Mouse (Mus musculus) testis, adult 2 months (tissue): ENCODE measurements at regions not wholly inside any gene's neighbourhood (a gene's known extent, or its start where the extent isn't known, plus 50 kb on each side); places are given as distances from the start of the nearest gene placed in this dataset.

ENCODE experiments used
- H3K27ac ChIP-seq: fragments of 200-500 bp; 2 replicates; pipeline ENCODE4 v1.5.1; 2012; ENCODE audit warnings: low read depth, low read length; ENCODE audit not compliant: control insufficient read depth, insufficient read depth
- H3K27me3 ChIP-seq: fragments of 200-500 bp; 2 replicates; pipeline ENCODE4 v1.6.1; 2012; ENCODE audit warnings: mild to moderate bottlenecking, low read length, moderate library complexity; ENCODE audit not compliant: control insufficient read depth, insufficient read depth
- H3K36me3 ChIP-seq: fragments of 200-500 bp; 2 replicates; pipeline ENCODE4 v1.6.1; 2012; ENCODE audit warnings: mild to moderate bottlenecking, low read length; ENCODE audit not compliant: control insufficient read depth, insufficient read depth
- H3K4me1 ChIP-seq: fragments of 200-500 bp; 2 replicates; pipeline ENCODE4 v1.6.1; 2012; ENCODE audit warnings: low read length; ENCODE audit not compliant: control insufficient read depth, insufficient read depth
- H3K4me3 ChIP-seq: fragments of 200-500 bp; 2 replicates; pipeline ENCODE4 v1.5.1; 2012; ENCODE audit warnings: low read depth, mild to moderate bottlenecking, low read length, moderate library complexity, mixed read lengths; ENCODE audit not compliant: control insufficient read depth
- CTCF ChIP-seq: fragments of 200-500 bp; IDR thresholded peaks from 2 replicates; pipeline ENCODE4 v1.5.1; 2012; ENCODE audit warnings: low read depth, mild to moderate bottlenecking, inconsistent platforms, low read length, moderate library complexity; ENCODE audit not compliant: control insufficient read depth, insufficient read depth, insufficient replicate concordance
- POLR2A ChIP-seq: fragments of 200-500 bp; IDR thresholded peaks from 2 replicates; pipeline ENCODE4 v1.6.1; 2012; ENCODE audit warnings: low read depth, mild to moderate bottlenecking, inconsistent platforms, low read length, moderate library complexity; ENCODE audit not compliant: control insufficient read depth

DNA sequence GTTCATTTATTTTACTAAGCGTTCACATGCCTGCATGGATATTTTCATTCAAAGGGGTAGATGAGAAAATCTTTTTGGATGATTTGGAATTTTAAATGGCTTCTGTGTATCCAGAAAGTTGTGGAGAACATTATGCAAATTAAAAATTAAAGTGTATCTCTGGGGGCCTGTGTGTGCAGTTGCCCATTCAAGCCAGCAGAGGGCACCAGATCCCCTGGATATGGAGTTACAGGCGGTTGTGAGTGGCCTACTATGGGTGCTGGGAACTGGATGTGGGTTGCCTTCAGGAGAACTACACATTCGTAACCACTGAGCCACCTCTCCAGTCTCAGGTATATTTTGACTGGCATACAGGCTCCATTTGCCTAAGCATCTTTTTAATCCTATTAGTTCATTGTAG, 123.4 kb upstream of the Atxn1 start:
- H3K4me1 ChIP-seq = no peaks in the 10 kb centered on the region
- no peaks in the 10 kb centered on the region for H3K36me3 ChIP-seq
- H3K27ac ChIP-seq = no peak overlapping the region
- TF ChIP-seq CTCF (peak; percentile 73; the same call in 1 of the 2 replicates), POLR2A (no peak)
- H3K27me3 ChIP-seq = no peaks in the 10 kb centered on the region
- H3K4me3 ChIP-seq = no peak overlapping the region

GRCm38 (mm10) chr13:46087663-46088062, 122.9 kb upstream of the Atxn1 start:
- TF ChIP-seq CTCF = no peak
- no peak for TF ChIP-seq POLR2A
- Histone ChIP-seq H3K27me3 (no peaks in the 10 kb centered on the region), H3K27ac (no peak overlapping the region), H3K4me3 (no peak overlapping the region), H3K36me3 (no peaks in the 10 kb centered on the region), H3K4me1 (no peaks in the 10 kb centered on the region)

GRCm38 (mm10) chr13:46076879-46077278, 112.1 kb upstream of the Atxn1 start:
- Histone ChIP-seq H3K4me3 (no peak overlapping the region), H3K4me1 (no peaks in the 10 kb centered on the region), H3K36me3 (no peaks in the 10 kb centered on the region), H3K27ac (no peak overlapping the region), H3K27me3 (no peaks in the 10 kb centered on the region)
- TF ChIP-seq CTCF (no peak), POLR2A (no peak)

DNA sequence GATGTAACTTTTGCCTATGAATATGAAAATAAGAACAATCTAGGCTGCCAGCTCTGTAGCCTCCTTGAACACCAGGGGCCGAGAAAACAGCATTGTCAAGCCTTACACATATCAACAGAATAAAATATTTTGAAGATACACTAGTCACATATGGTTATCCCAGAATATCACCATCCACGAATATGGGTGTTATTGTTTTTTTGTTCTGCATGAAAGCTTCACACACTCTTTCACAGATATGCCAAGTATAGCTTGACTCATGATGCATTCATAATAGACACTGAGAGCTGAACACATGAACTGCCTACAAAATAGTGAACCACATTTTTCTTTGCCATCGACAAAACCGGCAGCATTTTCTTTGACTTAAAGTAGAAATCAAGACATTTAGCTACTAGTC, 106.9 kb upstream of the Atxn1 start:
- Histone ChIP-seq H3K27ac (no peak overlapping the region), H3K4me3 (no peak overlapping the region), H3K36me3 (no peaks in the 10 kb centered on the region), H3K27me3 (no peaks in the 10 kb centered on the region), H3K4me1 (no peaks in the 10 kb centered on the region)
- TF ChIP-seq POLR2A (no peak), CTCF (no peak)

DNA sequence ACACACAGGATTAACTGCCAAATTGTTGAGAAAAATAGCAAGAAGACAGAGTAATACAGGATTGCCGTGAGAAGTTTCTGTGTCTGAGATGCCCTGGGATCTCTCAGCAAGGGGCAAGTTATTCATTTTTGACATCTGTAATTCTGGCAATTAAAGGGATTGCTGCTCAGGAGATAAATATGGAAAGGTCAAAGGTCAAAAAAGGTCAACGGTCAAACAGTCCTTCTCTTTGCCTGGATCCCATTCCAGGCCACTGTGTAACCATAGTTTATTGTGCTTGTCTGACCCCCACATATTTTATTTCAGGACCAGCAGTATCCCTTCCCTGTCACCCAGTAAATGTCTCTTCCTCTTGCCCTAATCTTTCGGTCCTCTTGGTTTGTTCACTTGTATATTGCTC, 104.8 kb upstream of the Atxn1 start:
- H3K27me3 ChIP-seq = no peaks in the 10 kb centered on the region
- TF ChIP-seq CTCF = no peak
- no peak for TF ChIP-seq POLR2A
- H3K27ac ChIP-seq = no peak overlapping the region
- H3K4me1 ChIP-seq = no peaks in the 10 kb centered on the region
- no peaks in the 10 kb centered on the region for H3K36me3 ChIP-seq
- no peak overlapping the region for H3K4me3 ChIP-seq

- no peaks in the 10 kb centered on the region for H3K27me3 ChIP-seq
- peaks cover 4% of the 10 kb centered on the region for H3K4me1 ChIP-seq
- TF ChIP-seq POLR2A (no peak), CTCF (no peak)
- no peaks in the 10 kb centered on the region for H3K36me3 ChIP-seq
- no peak overlapping the region for H3K27ac ChIP-seq
- no peak overlapping the region for H3K4me3 ChIP-seq
These were observed 98.0 kb upstream of the Atxn1 start for GRCm38 (mm10) chr13:46062758-46063157.

DNA sequence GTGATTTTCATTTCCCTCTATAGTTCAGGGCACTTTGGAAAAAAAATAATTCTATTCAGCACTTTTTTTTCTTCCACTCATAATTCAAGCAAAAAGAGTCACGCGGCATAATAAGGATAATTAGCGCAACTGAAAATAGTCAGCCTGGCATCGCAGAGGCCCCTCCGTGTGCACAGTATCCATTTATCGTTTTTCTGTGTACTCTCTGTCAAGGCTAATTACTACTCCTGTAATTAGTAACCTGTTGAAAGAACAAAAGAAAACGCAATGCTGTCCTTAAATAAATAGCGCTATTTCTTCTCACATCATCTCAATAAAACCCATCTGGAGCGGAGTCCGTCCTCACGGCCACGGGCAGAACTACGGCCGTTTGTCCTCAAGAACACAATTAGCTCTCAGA, 95.1 kb upstream of the Atxn1 start:
- H3K4me3 ChIP-seq = peak overlapping the region; percentile 59; the same call in 1 of the 2 replicates
- TF ChIP-seq POLR2A = no peak
- no peak for TF ChIP-seq CTCF
- H3K36me3 ChIP-seq = no peaks in the 10 kb centered on the region
- H3K27ac ChIP-seq = 0 out of 2 replicates have a peak overlapping the region, but pooled peaks have one; percentile 49
- no peaks in the 10 kb centered on the region for H3K27me3 ChIP-seq
- peaks cover 4% of the 10 kb centered on the region for H3K4me1 ChIP-seq

DNA sequence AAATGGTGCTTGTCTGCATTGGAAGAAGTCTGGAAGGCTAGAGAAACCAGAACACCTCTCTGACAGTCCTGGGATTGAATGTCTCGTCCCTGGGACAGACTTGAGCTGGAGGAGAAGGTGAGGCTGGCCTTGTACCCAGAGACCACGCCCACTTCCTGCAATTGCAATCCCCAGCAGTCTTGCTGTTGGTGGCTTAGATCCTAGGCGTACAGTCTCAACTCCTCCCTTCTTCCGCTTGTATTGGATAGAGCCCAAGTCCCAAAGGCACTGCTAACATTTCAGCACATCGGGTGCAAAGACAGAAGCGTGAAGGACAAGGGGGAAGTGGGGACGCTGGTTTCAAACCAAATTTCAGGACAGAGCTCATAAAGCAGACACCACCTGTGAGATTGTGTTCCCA, 94.1 kb upstream of the Atxn1 start:
- no peak for TF ChIP-seq POLR2A
- TF ChIP-seq CTCF = no peak

More for the DNA sequence above, 94.1 kb upstream of the Atxn1 start:
- Histone ChIP-seq H3K27me3 (no peaks in the 10 kb centered on the region), H3K27ac (no peak overlapping the region), H3K4me3 (no peak overlapping the region), H3K4me1 (peaks cover 4% of the 10 kb centered on the region), H3K36me3 (no peaks in the 10 kb centered on the region)
